Mouse (Mus musculus): ENCODE data around the gene Cxcr5.

- no peak for TF ChIP-seq CTCF (IDR thresholded peaks at IDR 0.05; ENCODE audit: low read depth, low read length)
- no peak for TF ChIP-seq POLR2A (IDR thresholded peaks at IDR 0.05; ENCODE audit: insufficient read depth, low read length)
Measured at GRCm38 (mm10) chr9:44570939-44571382, 9.3 kb upstream of the Cxcr5 start.
